Mouse (Mus musculus): ENCODE measurements around the gene Opa3. TPM values are rescaled to one million over a fixed set of nuclear protein-coding genes. Genes with fewer than 3 reads are reported as not detected.
A peak's percentile ranks its signal among the peaks of the same experiment; 100 is the strongest.

The Opa3 gene
- 20.3 and 20.7 TPM in 2 replicates for polyA plus RNA-seq (2015; fragmentation: Nextera tagmentation; extraction: Ambion mirVana)

GRCm38 (mm10) chr7:19227883-19228792 is at the start of gene Opa3:
Opa3 (plus strand) TSS chr7:19228334.
- H3K4me2 ChIP-seq (replicated peaks; ENCODE audit: low read depth), result peak within 1 kb of the TSS; percentile 81
- peak within 1 kb of the TSS; percentile 76 for H3K9ac ChIP-seq (ENCODE audit: low read length)
- TF ChIP-seq CTCF (IDR thresholded peaks at IDR 0.05; ENCODE audit: low read depth), result peak; percentile 77
- TF ChIP-seq EP300 (optimal IDR thresholded peaks at IDR 0.05), result no peak
- DNase-seq (ENCODE audit: low spot score), result peak; percentile 100
- peaks cover 6% of the 10 kb centered on the region for H3K4me1 ChIP-seq (replicated peaks; ENCODE audit: control insufficient read depth, insufficient read depth)
- WGBS, result under 1% methylated on average over 90 of the region's 91 CpGs
- H3K27me3 ChIP-seq (ENCODE audit: control insufficient read depth, insufficient read depth, low read length), result no peaks in the 10 kb centered on the region
- no peaks in the 10 kb centered on the region for H3K36me3 ChIP-seq (ENCODE audit: control insufficient read depth, insufficient read depth, low read length)
- peak within 1 kb of the TSS; percentile 65 for H3K4me3 ChIP-seq (ENCODE audit: low read depth, low read length)
- H3K27ac ChIP-seq (replicated peaks), result peak within 1 kb of the TSS; percentile 99
- no peaks in the 10 kb centered on the region for H3K9me3 ChIP-seq (ENCODE audit: control insufficient read depth, low read length)
- ATAC-seq (ENCODE audit: low FRiP score, low TSS enrichment), result peak; percentile 94

DNA sequence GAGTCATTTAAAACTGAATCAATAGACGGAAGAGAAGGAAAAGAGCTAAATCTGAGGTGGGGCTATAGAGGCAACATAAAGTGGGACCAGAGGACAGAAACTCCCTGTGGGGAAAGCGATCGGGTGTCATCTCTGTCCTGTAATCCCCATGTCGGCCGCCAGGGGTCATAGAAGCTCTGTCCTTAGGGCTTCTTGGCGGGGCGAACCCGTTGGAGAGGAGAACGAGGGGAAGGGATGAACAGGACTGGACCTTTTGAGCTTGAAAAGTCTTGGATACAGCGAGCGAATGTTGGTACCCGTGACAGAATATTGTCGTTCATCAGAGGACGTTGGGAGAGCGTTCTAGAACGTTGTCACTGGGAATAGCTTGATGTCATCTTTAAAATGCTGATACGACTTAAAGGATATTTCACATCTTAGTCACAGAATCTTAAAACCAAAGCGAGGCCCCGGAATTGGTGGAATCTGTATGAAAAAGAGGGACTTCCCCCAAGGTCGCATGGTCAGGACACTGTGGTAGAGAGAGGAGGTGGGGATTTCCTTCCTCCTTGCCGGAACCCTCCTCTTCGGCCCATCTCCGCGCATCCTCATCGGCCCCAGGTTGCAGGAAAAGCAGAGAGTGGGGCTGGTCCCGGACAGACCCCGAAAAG is 49.6 kb upstream of the Opa3 start:
- Histone ChIP-seq H3K36me3 (ENCODE audit: control insufficient read depth, insufficient read depth, low read length) (no peaks in the 10 kb centered on the region), H3K4me2 (replicated peaks; ENCODE audit: low read depth) (no peak overlapping the region), H3K27ac (replicated peaks) (no peak overlapping the region), H3K9me3 (ENCODE audit: control insufficient read depth, low read length) (no peaks in the 10 kb centered on the region), H3K4me1 (replicated peaks; ENCODE audit: control insufficient read depth, insufficient read depth) (no peaks in the 10 kb centered on the region), H3K9ac (ENCODE audit: low read length) (no peak overlapping the region), H3K27me3 (ENCODE audit: control insufficient read depth, insufficient read depth, low read length) (peaks cover 20% of the 10 kb centered on the region), H3K4me3 (ENCODE audit: low read depth, low read length) (0 out of 2 replicates have a peak overlapping the region, but pooled peaks have one; percentile 17)
- TF ChIP-seq CTCF (IDR thresholded peaks at IDR 0.05; ENCODE audit: low read depth) (peak; percentile 87), EP300 (optimal IDR thresholded peaks at IDR 0.05) (no peak)
- WGBS, result 6% methylated on average over 27 of the region's 27 CpGs
- ATAC-seq (ENCODE audit: low FRiP score, low TSS enrichment), result no peak
- peak; percentile 72 for DNase-seq (ENCODE audit: low spot score)

DNA sequence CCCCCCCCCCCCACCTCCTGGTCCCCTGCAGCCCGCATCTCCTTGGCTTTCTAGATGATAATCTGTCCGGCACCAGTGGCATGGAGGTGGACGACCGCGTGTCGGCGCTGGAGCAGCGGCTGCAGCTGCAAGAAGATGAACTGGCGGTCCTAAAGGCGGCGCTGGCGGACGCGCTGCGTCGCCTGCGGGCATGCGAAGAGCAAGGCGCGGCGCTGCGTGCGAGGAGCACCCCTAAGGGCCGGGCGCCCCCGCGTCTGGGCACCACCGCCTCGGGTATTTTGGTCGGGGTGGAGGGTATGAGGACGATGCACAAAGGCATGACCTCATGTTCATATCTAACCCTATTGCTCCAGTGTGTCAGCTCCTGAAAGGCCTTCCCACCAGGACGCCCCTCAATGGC is 49.0 kb upstream of the Opa3 start:
- Histone ChIP-seq H3K27me3 (ENCODE audit: control insufficient read depth, insufficient read depth, low read length) (peaks cover 20% of the 10 kb centered on the region), H3K27ac (replicated peaks) (no peak overlapping the region), H3K4me2 (replicated peaks; ENCODE audit: low read depth) (peak overlapping the region; percentile 37), H3K9me3 (ENCODE audit: control insufficient read depth, low read length) (no peaks in the 10 kb centered on the region), H3K36me3 (ENCODE audit: control insufficient read depth, insufficient read depth, low read length) (no peaks in the 10 kb centered on the region), H3K4me1 (replicated peaks; ENCODE audit: control insufficient read depth, insufficient read depth) (no peaks in the 10 kb centered on the region), H3K4me3 (ENCODE audit: low read depth, low read length) (peak overlapping the region; percentile 17; the same call in 1 of the 2 replicates), H3K9ac (ENCODE audit: low read length) (no peak overlapping the region)
- WGBS, result under 1% methylated on average over 31 of the region's 32 CpGs
- DNase-seq (ENCODE audit: low spot score) (peak; percentile 82), ATAC-seq (ENCODE audit: low FRiP score, low TSS enrichment) (peak; percentile 24)
- TF ChIP-seq EP300 (optimal IDR thresholded peaks at IDR 0.05), result no peak
- TF ChIP-seq CTCF (IDR thresholded peaks at IDR 0.05; ENCODE audit: low read depth), result peak; percentile 83

DNA sequence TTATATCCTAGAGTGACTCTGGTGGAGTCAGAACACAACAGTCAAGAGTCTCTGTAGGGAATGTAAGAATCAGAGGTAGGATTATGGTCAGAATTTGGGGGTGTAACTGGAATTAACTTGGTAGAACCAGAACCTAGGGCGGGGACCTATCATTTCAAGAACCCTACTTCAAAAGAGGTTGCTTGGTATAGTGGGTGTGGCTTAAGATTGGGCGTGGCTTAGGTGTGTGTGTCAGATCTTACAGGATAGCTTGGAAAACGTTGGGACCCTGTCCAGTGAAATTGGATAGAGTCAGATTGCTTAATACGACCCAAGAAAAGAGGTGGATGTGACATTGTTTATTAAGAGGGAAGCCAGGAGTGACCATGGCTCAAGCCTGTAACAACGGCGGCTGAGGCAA is 48.2 kb upstream of the Opa3 start:
- H3K27ac ChIP-seq (replicated peaks), result no peak overlapping the region
- no peak overlapping the region for H3K4me3 ChIP-seq (ENCODE audit: low read depth, low read length)
- H3K4me1 ChIP-seq (replicated peaks; ENCODE audit: control insufficient read depth, insufficient read depth), result 0 out of 2 replicates have a peak, but pooled peaks cover 2% of the 10 kb centered on the region
- no peak for TF ChIP-seq CTCF (IDR thresholded peaks at IDR 0.05; ENCODE audit: low read depth)
- no peak for TF ChIP-seq EP300 (optimal IDR thresholded peaks at IDR 0.05)
- DNase-seq (ENCODE audit: low spot score) (no peak), ATAC-seq (ENCODE audit: low FRiP score, low TSS enrichment) (no peak)
- peaks cover 20% of the 10 kb centered on the region for H3K27me3 ChIP-seq (ENCODE audit: control insufficient read depth, insufficient read depth, low read length)
- H3K36me3 ChIP-seq (ENCODE audit: control insufficient read depth, insufficient read depth, low read length), result no peaks in the 10 kb centered on the region; the same call in 1 of the 2 replicates
- 38% methylated on average over 6 of the region's 6 CpGs for WGBS
- H3K4me2 ChIP-seq (replicated peaks; ENCODE audit: low read depth), result no peak overlapping the region
- H3K9me3 ChIP-seq (ENCODE audit: control insufficient read depth, low read length), result no peaks in the 10 kb centered on the region
- H3K9ac ChIP-seq (ENCODE audit: low read length), result no peak overlapping the region

DNA sequence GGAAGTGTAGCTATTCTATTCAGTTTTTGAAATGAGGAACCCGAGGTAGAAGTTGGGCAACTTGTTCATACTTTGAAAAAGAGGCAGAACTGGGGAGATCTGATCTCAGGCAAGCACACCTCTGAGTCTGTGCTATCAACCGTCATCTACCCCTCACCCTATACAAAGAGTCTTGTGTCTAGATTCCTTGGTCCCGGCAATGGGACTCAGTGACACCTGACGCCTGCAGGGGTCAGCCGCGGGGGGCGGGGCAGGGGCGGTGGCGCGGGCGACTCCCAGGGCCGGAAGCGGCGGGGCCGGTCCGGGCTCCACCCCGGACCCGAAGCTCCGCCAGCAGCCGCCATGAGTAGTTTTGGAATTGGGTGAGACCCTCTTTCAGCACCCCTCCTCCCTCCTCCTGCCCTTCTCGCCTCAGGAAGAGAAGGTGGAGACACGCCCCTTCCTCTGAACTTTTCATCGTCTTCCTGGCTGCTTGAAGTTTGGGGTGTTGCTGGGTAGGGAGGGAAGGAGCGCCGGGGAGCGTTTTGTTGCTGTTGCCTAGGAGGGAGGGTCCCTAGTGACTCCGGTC is 47.2 kb upstream of the Opa3 start:
- WGBS, result 1% methylated on average over 24 of the region's 27 CpGs
- Histone ChIP-seq H3K36me3 (ENCODE audit: control insufficient read depth, insufficient read depth, low read length) (no peaks in the 10 kb centered on the region; the same call in 1 of the 2 replicates), H3K9ac (ENCODE audit: low read length) (peak overlapping the region; percentile 64), H3K9me3 (ENCODE audit: control insufficient read depth, low read length) (no peaks in the 10 kb centered on the region), H3K4me2 (replicated peaks; ENCODE audit: low read depth) (peak overlapping the region; percentile 80), H3K4me3 (ENCODE audit: low read depth, low read length) (peak overlapping the region; percentile 57), H3K27ac (replicated peaks) (no peak overlapping the region), H3K4me1 (replicated peaks; ENCODE audit: control insufficient read depth, insufficient read depth) (0 out of 2 replicates have a peak, but pooled peaks cover 2% of the 10 kb centered on the region), H3K27me3 (ENCODE audit: control insufficient read depth, insufficient read depth, low read length) (peaks cover 20% of the 10 kb centered on the region)
- DNase-seq (ENCODE audit: low spot score) (peak; percentile 77), ATAC-seq (ENCODE audit: low FRiP score, low TSS enrichment) (peak; percentile 43)
- TF ChIP-seq CTCF (IDR thresholded peaks at IDR 0.05; ENCODE audit: low read depth), result no peak
- TF ChIP-seq EP300 (optimal IDR thresholded peaks at IDR 0.05), result no peak
